Mouse (Mus musculus): Measurements from ENCODE around the gene Rbm15b.

GRCm38 (mm10) chr9:106840569-106840968 is 46.7 kb downstream of the Rbm15b start:
- no peak for TF ChIP-seq CTCF (IDR thresholded peaks at IDR 0.05; ENCODE audit: insufficient read depth, low read depth, low read length)
- TF ChIP-seq POLR2A (IDR thresholded peaks at IDR 0.05; ENCODE audit: insufficient read depth, low read depth, low read length): no peak

All from olfactory bulb, adult 2 months (tissue).